Mouse (Mus musculus) intestine, embryonic 16.5 days (tissue): ENCODE data around the gene Spi1. TPM values are rescaled to one million over a fixed set of nuclear protein-coding genes. Genes with fewer than 3 reads are reported as not detected.

Source experiments
- ATAC-seq: fragments of 200-750 bp; cut with Nextera tagmentation; 2 replicates; pipeline ENCODE4 v1.8.0; 2017; ENCODE audit warnings: moderate TSS enrichment, moderate library complexity
- H3K27ac ChIP-seq: fragments of 300-500 bp; sonication (generic); 2 replicates; pipeline ENCODE4 v1.5.1; 2014; ENCODE audit warnings: mild to moderate bottlenecking, low read length
- H3K27me3 ChIP-seq: fragments of 300-500 bp; sonication (generic); replicated peaks from 2 replicates; pipeline ENCODE4 v1.6.1; 2014; ENCODE audit warnings: low read length, control low read depth, mixed read lengths; ENCODE audit not compliant: control insufficient read depth, insufficient read depth
- H3K36me3 ChIP-seq: fragments of 300-500 bp; sonication (generic); 2 replicates; pipeline ENCODE4 v1.6.1; 2014; ENCODE audit warnings: low read length, control low read depth; ENCODE audit not compliant: control insufficient read depth, insufficient read depth
- H3K4me1 ChIP-seq: fragments of 300-500 bp; sonication (generic); 2 replicates; pipeline ENCODE4 v1.6.1; 2014; ENCODE audit warnings: low read length, control low read depth, mixed read lengths; ENCODE audit not compliant: control insufficient read depth, insufficient read depth
- H3K4me2 ChIP-seq: fragments of 300-500 bp; sonication (generic); 2 replicates; pipeline ENCODE4 v1.6.1; 2014; ENCODE audit warnings: low read depth, low read length, control low read depth
- H3K4me3 ChIP-seq: fragments of 300-500 bp; sonication (generic); 2 replicates; pipeline ENCODE4 v1.5.1; 2014; ENCODE audit warnings: mild to moderate bottlenecking, low read length
- H3K9ac ChIP-seq: fragments of 300-500 bp; sonication (generic); 2 replicates; pipeline ENCODE4 v1.6.1; 2014; ENCODE audit warnings: low read depth, low read length
- H3K9me3 ChIP-seq: fragments of 300-500 bp; sonication (generic); 2 replicates; pipeline ENCODE4 v1.6.1; 2016; ENCODE audit warnings: low read length, control low read depth; ENCODE audit not compliant: control insufficient read depth
- WGBS: fragments of 180-500 bp; shearing (Covaris S2); extraction: QIAGEN DNeasy Blood & Tissue Kit; methylation state at CpG from one replicate; pipeline ENCODE4 v1.1.7; 2014; 5-methylcytosine and 5-hydroxymethylcytosine counted together
- polyA plus RNA-seq: library from polyadenylated mRNA; unstranded; fragments of >200 nt; fragmentation: Nextera tagmentation; extraction: Ambion mirVana; gene quantifications from 2 replicates; pipeline ENCODE4 v1.2.1, GENCODE M21; 2015

The Spi1 gene
- polyA plus RNA-seq, 1 experiment from 2014 or later, result 4.2 TPM

DNA sequence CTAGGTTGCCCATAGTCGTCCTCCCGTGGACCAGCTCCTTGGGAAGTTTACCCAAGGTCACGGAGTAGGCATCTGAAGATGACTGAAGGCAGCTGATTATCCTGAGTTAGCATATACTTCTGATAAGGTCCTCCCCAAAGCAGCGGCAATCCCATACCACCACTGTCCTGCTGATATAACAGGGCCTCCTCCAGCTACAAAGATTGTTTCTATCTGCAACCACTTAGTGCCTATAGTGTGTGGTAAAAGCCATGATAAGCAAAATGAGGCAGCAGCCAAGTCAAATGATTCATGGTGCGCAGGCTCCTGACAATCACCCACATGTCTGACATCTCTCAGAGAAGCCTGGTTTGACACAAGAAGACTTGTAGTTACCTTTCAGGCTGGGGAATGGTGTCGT is 82.8 kb downstream of the Spi1 start:
- Histone ChIP-seq H3K27ac (no peak overlapping the region), H3K9me3 (no peaks in the 10 kb centered on the region), H3K9ac (no peak overlapping the region), H3K4me3 (no peak overlapping the region), H3K36me3 (peaks cover 12% of the 10 kb centered on the region), H3K4me2 (no peak overlapping the region), H3K4me1 (no peaks in the 10 kb centered on the region), H3K27me3 (no peaks in the 10 kb centered on the region)
- 89% methylated on average over 6 of the region's 6 CpGs for WGBS
- ATAC-seq, result no peak

Other genes with a start within 250 kb of the Spi1 start
- gene Mtch2, start 235.2 kb upstream of the Spi1 start, polyA plus RNA-seq, result 409 and 416 TPM in 2 replicates
- 3.3 and 4.8 TPM in 2 replicates for gene C1qtnf4, start 196.5 kb upstream of the Spi1 start, polyA plus RNA-seq
- 24.8 and 27.1 TPM in 2 replicates for gene Kbtbd4, start 177.7 kb upstream of the Spi1 start, polyA plus RNA-seq
- gene Ndufs3, start 177.6 kb upstream of the Spi1 start, polyA plus RNA-seq, result 301 and 316 TPM in 2 replicates
- 71.8 and 73.1 TPM in 2 replicates for gene Celf1, start 142.0 kb upstream of the Spi1 start, polyA plus RNA-seq
- gene Rapsn, start 46.8 kb upstream of the Spi1 start, polyA plus RNA-seq, result 0.72 and 0.94 TPM in 2 replicates
- 238 and 252 TPM in 2 replicates for gene Psmc3, start 28.4 kb upstream of the Spi1 start, polyA plus RNA-seq
- 30.2 and 32.3 TPM in 2 replicates for gene Slc39a13, start 12.0 kb upstream of the Spi1 start, polyA plus RNA-seq
- 0.06 TPM in 1 of 2 replicates, not detected in the other for gene Mybpc3, start 35.8 kb downstream of the Spi1 start, polyA plus RNA-seq
- 8.5 and 8.9 TPM in 2 replicates for gene Madd, start 101.4 kb downstream of the Spi1 start, polyA plus RNA-seq
- gene Nr1h3, start 120.4 kb downstream of the Spi1 start, polyA plus RNA-seq, result 21.8 and 24.2 TPM in 2 replicates
- 20.4 and 22.9 TPM in 2 replicates for gene Acp2, start 120.5 kb downstream of the Spi1 start, polyA plus RNA-seq
- 14.4 and 15.2 TPM in 2 replicates for gene Ddb2, start 154.6 kb downstream of the Spi1 start, polyA plus RNA-seq
- gene Pacsin3, start 173.6 kb downstream of the Spi1 start, polyA plus RNA-seq, result 17.0 and 21.0 TPM in 2 replicates
- 68.4 and 73.1 TPM in 2 replicates for gene Arfgap2, start 182.6 kb downstream of the Spi1 start, polyA plus RNA-seq